Mouse (Mus musculus): ENCODE results near the gene Rad9b. TPM values are rescaled to one million over a fixed set of nuclear protein-coding genes. Genes with fewer than 3 reads are reported as not detected.
"Not testable (repeated sequence)": the region's sequence is repeated elsewhere in the genome, so short reads cannot be mapped to it uniquely, and the experiment has no call there.

Gene Rad9b
- total RNA-seq, 2 experiments from 2014 or later, result 5.1 to 5.4 TPM

DNA sequence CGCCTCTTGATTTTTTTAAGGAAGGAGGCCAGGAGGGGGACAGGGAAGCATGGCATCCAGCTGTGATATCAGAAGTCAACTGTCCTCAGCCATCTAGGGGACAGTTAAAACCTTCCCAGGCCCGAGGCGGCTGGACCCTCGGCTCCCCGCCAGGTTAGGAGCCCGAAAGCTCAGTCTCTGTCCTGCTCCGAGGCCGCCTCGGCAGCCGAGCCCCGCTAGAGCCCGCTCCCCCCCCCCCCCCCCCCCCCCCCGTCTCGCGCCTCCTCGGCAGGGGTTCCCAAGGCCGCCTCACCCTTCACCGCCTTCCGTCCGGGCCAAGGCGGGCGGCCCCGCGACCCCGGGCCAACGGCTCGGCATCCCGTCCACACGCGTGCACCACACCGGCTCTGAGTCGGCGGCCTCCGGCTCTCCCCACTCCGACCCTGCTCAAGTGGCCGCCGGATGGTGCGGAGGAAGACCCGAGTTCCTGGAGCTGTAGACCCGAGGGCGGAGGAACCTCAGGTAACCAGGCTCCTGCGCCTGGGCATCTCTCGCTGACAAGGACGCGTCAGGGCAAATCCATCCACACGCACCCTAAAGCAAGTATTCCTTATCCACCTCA is 17.7 kb upstream of the Rad9b start, which contains the start of gene Gpn3:
Gene Gpn3, plus strand, starts transcription at position 286 of the 601 bp plus-strand sequence.
- peak in 1 of 2 experiments; percentile 44 for DNase-seq (ENCODE audit: low spot score in 2 of 2)

DNA sequence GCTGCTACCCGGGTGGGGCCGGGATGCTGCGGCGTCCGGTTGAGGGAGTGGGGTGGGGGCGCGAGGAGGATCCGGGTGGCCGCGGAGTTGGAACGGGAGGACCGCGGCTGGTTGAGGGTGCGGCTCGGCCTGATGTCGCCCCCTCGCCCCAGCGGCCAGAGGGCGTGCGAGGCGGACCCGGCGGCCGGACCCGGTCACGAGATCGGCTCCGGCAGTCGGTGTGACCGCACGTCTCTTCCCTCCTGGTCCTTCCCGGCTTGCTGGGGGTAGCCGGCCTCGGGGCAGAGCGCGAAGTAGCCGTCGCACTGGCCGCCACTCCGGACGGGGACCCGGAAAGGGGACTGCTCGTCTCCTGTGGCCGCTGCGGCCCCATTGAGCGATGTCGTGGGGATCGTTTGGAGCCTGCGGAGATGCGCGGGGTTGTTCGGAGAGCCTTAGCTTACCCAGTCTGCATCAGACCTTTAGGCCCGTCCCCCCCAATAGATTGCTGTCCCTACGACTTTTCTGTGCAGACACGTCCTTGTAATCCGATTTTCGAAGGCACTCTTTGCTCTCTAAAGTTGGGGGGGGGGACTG is 547 bp upstream of the Rad9b start:
- no peak for DNase-seq (ENCODE audit: low spot score in 2 of 2)

DNA sequence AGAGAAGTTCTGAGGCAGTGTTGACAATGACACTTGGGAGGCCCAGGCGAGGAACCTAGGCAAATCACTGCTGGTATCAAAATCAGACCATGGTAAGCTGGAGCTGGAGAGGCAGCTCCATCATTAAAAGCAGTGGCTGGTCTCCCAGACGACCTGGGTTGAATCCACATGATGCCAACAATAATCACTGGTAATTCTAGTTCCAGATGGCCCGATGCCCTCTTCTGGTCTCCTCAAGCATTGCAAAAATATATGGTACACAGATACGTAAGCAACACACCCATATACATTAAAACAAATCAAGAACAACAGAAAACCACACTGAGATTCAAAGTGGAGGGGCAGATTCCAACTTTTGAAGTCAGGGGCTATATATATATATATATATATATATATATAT is 8.3 kb downstream of the Rad9b start:
- DNase-seq (ENCODE audit: low spot score in 2 of 2), result no peak

DNA sequence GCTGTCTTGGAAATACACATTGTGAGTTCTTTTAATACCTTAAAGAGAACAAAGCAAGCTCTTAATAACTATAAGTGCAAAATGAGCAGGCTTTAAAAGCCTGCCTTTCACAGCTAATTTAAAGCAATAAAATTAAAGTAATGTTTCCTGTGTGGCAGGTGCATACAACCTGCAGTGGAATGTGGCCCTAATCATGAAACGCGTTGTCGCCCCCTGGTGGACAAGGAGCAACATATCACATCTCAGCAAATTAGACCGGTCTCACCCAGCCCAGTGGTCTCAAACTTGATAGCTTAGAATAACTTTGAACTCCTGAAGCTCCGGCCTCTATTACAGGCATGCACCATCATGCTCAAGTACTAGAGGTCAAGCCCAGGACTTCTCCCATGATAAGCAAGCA is 9.8 kb downstream of the Rad9b start:
- DNase-seq (ENCODE audit: low spot score in 2 of 2), result peak; percentile 76 to 86

DNA sequence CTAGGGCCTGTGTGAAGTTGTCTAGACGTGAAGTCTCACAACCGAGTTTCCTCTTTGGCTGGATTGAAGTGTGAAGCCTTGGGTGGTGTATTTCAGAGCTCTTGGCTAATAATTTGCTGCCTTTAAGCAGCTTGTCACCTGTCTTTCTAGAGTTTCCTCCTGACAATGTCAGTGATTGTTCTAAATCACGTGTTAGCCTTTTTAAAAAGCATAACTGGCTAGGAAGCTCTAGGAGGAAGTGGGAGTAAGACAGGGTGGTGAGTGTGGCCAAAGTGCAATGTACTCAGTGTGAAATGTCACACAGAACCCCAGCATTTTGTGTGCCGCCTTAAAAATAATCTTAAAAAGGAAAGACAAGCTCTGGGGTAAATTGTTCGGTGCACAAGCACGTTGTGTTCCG is 10.3 kb downstream of the Rad9b start:
- DNase-seq (ENCODE audit: low spot score in 2 of 2), result no peak

DNA sequence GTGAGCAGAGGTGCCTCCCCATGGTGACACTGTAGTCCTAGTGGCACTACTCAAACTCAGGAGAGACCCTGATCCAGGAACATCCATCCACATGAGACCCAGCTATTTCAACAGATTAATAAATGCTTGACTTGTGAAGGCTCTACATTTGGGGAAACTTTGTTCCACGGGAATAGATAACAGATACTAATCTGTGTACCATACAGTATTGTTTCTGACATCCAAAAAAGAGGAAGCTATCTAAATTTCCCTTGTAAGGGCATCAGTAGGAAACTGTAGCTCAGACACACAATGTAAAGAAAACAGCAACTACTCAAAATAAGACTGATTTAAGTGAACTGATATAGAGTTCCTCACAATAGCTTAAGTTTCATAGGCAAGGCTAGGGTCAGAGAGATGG is 11.2 kb downstream of the Rad9b start:
- no peak for DNase-seq (ENCODE audit: low spot score in 2 of 2)

DNA sequence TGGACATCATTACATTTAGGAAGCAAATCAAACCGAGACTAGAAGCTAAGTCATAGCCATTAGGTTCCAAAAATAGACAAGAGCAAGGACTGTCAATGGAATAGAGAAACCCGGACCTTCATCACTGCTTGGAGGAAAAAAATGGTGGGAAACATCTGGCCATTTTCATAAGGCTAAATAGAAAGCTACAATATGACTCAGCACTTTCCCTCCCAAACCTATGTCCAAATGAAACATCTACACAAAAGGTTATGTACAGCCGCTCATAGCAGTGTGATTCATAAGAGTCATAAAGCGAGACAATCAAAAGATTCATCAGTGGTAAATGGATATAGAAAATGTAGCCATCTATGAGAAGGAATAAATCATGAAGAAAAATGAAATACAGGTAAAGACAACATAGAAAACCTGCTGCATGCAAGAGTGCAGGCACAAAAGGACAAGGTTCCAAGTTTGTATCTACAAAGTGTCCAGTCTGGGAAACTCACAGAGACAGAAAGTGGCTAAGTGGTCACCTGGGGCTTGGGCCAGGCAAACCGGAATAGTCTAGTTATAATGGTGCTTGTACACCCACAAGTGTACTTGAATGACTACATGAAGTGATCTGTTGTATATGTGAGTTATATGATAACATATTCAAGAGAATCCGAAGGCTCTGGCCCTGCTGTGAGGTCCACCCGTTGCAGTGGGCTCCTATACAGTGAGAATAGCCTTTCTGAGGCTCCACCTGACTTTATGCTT is 17.3 kb downstream of the Rad9b start:
- DNase-seq (ENCODE audit: low spot score in 2 of 2), result no peak

DNA sequence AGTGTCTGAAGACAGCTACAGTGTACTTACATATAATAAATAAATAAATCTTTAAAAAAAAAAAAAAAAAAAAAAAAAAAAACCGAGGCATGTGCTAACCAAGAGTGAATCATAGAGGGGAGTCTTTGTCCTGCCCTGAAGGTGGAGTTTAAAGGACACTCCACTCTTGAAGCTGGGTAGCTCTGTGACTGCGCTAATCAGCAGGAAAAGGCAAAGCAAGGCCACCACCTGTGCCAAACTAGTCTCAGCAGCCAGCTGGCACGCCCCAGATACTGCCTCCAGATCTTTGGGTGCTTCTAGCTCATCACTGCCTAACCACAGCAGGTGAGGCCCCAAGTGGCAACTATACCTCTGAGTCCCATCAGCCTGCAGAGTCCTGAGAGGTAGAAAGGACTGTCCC is 19.4 kb downstream of the Rad9b start:
- DNase-seq (ENCODE audit: low spot score in 2 of 2), result no peak

DNA sequence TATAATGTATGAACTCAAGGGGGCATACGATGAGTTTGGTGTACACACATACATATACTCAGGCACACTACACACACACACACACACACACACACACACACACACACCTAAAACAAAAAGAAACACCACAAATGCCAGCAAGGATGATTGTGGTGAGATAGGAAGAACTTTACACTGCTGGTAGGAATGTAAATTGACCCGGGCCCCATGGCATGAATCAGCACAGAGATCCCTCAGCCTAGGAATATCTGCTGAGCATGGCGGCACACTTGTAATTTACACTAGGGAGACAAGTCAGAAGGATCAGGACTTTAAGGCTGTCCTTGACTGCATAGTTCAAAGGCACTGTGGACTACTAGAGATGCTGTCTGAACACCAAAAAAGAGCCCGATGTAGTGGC is 23.8 kb downstream of the Rad9b start:
- DNase-seq (ENCODE audit: low spot score in 2 of 2), result no peak

DNA sequence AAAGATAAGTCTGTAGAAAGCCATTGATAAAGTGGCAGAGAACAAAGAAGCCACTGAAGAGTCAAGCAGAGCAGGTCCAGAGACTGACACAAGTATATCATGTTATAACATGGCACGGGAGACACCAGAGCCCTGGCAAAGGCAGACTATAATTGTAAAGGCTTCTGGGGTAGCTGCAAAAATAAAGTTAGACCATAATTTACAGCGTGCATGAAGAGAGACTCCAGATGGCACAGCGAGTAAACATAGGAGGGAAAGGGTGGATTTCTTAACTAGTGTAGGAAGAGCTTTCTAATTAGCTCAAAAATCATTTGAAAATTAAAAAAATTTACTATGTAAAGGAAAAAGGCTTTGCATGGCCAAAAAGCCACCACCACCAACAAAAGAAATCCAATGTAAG is 26.8 kb downstream of the Rad9b start:
- no peak for DNase-seq (ENCODE audit: low spot score in 2 of 2)

DNA sequence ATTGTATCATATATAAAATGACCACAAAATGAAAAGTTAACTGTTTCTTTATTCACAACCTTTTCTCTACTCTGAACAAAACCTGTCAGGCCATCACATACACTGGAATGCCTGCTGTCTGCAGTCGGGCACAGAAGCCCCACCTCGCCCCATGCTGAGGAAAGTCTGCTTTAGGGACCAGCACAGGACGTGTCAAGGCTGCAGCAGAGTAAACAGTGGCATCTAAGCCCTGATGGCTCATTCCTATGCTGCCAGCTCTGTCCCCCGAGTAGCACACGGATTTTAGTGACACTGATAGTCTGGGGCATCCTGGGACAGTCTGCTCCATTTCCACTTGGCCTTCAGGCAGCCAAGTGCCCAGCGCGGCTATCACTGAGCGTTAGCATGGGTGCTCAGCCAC is 28.6 kb downstream of the Rad9b start:
- no peak for DNase-seq (ENCODE audit: low spot score in 2 of 2)

DNA sequence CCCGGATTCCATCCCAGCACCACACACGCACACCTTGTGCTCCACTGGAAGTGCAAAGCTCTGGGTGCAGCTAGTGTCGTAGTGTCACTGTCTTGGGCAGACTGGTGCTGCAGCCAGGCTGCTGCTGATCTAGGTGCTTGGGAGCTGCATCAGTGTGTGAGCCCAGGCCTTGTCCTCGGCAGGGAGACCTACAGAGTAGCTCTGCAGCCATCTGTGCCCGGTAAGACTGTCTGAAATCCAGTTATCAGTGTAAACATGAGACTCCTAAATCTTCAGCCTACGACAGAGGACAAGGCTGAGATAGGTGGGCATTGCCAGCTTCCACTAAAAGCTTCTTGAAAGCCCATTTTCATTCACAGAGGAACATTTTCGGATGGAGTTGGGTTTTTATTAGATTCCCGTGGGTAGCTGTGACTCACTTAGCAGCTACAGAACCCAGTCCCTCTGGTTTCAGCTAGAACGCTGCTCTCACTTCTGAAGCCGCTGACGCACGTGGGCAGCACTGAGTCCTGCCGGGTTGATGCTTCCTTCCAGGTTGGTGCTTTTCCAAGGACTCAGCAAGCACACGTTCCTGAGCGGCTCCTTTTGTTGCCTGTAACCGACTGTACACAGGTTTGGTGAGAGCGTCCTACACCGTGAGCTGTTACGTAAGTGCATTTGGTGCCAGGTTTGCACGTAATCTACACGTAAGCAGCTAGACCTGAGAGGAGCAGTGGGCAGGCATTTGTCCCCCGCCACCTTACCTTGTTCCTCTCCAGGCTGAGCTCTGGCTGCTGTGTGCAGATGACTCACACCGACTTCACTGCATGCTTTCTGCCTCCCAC is 29.2 kb downstream of the Rad9b start:
- DNase-seq (ENCODE audit: low spot score in 2 of 2), result peak; percentile 44 to 56

DNA sequence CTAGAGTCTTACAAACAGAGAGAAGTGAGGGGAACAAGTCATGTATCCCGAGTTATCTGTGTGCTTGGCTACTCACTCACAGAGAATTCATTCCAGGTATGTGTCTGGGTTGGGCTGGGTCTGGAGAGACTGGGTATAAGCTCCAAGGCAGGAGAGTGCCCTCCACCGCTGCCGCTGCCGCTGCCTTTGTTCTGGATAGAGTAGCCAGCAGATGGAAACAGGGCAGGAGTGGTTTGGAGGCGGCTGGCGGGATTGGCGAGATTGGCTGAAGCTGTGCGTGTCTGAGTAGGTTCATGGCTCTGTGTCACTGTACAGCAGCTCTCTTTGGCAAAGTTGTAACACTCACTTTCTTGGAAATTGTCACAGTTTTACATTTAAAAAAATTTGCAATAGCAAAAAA is 30.5 kb downstream of the Rad9b start:
- DNase-seq (ENCODE audit: low spot score in 2 of 2), result no peak

DNA sequence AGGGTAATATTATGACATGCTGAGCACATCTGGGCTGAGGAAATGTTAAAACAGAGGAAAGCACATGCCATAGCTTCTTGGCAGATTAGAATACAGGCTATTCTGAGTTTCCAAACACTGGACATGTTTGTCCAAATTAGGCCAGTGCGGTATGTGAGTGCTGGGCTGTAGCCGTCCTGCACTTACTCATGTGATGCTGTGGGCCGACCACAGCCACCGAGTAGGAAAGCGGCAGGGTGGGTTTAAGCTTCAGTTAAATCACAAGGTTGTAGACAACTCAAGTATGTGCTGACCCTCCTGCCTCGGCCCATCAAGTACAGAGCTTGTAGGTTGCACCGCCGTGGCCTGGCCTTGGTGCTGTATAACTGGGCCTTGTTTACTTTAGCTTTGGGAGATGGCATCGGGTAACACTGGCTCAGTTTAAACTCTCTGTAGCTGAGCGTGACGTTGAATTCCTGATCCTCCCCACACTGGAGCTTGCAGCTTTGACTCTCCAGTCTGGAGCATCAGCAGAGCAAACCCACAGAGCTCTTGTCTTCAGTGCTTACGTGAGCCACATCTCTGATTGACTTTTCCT is 33.7 kb downstream of the Rad9b start:
- no peak for DNase-seq (ENCODE audit: low spot score in 2 of 2)

DNA sequence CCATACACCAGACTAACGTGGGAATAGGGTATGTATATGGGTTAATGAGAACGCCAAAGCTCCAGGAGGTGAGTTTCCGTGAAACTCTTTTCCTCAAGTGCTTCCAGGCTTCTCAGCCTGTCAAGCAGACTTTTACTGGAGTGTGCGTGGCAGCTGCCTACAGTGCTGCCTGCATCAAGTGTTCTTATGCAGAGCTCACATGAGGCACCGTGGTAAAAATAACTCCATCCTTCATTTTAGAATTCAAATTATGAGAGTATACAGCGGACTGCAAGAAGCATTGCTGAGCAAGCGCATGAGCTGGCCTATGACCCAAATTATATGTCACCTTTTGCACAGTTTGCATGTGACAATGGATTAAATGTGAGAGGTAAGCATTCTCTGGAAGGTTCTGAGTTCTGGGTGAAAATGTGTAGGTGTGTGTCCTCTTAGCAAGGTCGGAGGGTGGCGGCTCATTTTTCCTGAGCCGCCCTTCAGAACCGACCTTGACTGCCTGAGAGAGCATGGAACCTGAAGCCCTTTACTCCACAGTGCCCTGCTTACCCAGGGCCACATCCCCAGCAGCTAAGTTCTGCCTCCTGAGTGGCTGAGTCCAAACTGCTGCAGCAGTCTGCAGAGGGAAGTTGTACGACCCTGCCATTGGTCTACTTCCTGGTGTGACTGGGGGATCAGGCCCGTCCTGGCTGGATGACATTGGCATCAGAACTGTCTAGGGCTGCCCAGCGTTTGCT is 34.4 kb downstream of the Rad9b start:
- DNase-seq (ENCODE audit: low spot score in 2 of 2), result no peak

DNA sequence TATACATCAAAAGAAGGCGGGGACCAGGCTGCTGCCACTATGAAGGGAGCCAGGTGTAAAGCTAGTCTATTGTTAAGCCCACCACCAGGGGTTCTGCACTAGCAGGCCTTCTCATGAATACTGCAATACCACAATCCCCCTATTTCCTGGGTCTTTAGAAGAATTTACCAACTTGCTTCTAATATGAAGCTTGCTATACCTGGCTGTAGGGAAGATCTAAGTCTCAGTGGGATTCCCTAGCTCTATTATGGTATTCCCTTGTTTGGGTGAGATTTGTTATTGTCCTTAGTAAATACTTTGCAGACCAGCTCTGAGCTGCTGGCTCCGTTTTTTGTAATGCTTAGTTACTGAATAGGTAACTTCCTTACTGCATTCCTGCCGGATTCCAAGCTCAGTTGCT is 35.1 kb downstream of the Rad9b start:
- not testable (repeated sequence) for DNase-seq (ENCODE audit: low spot score in 2 of 2)

DNA sequence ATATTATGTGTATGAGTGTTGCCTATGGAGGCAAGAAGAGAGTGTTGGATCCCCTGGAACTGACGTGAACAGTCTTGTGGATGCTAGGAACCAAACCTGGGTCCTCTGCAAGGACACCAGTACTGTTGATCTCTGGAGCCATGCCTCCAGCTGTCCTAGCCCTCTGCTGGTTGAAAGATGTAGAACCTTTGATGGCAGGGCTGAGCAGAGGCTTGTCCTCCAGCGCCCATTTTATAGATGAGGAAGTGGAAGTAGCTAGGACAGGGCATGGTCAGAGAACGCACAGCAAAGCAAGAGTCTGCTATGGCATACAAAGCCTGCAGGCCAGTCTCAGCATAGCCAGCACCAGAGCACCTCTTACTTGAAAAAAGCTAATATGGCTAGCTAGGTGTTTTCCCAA is 35.9 kb downstream of the Rad9b start:
- DNase-seq (ENCODE audit: low spot score in 2 of 2), result no peak

DNA sequence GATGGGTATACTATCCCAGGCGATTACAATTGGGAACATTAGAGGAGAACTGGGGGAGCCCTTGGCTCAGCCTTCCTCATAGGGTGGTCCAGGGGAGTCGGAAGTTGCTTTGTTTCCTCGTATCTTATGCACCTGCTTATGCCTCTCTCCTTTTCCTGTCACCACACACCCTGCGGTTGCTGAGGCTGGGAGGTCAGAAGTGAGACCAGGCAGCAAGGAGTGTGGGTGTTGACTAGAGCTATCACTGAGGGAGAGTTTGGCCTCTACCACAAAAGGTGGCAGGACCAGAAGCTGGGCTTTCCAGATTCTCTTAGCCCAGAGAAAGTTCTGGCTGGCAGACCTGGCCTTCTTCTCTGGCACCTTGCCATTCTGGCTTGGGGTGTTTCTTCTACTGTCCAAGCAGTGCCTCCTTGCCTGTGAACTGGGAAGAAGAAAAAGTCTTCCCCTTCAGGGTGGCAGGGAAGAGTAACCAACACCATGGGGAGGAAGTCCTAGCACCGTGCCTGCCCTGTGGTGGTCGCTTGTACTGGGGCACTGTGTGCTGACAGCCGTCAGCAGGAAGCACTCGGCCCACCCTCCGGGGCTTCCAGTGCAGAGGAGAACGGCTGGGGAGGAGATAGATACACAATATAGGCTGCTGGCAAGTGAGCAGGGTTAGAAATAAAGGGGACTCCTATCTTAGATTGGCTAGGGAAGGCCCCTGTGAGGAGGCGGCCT is 36.5 kb downstream of the Rad9b start:
- DNase-seq (ENCODE audit: low spot score in 2 of 2), result peak in 1 of 2 experiments; percentile 58

DNA sequence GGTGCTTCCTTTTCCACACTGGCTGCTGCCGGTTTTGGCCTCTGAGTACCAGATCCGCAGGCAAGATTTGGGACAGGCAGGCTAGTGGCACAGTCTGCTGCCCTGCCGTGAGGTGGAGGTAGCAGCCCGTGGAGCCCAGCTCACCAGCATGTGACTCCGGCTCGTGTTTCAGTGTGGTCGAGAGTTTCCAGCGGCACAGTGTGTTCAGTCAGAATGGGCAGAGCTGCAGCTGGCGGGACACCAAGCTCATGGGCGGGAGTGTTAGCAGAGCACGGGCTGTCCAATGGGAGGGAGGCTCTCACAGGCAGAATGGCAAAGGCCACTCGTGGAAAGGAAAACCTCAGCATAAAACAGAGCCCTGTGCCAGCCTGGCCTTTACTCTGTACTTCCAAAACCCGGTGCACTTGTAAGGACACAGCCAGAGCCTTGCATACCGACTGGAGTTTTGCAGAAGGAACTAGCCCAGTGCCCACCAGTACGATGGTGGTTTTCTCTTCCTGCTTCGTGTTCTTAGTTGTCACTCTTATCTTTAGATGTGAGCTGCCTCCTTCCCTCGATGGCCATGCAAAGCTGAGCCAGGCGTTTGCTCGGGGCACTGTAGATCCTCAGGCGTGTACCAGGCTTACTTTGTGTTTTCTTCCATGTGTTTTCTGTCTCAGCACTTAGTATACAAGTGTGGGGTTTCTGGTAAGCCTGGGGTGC is 38.9 kb downstream of the Rad9b start:
- DNase-seq (ENCODE audit: low spot score in 2 of 2), result peak; percentile 87 to 88
